Mouse (Mus musculus): Measurements from ENCODE around the gene Crnkl1.

The Crnkl1 gene

DNA sequence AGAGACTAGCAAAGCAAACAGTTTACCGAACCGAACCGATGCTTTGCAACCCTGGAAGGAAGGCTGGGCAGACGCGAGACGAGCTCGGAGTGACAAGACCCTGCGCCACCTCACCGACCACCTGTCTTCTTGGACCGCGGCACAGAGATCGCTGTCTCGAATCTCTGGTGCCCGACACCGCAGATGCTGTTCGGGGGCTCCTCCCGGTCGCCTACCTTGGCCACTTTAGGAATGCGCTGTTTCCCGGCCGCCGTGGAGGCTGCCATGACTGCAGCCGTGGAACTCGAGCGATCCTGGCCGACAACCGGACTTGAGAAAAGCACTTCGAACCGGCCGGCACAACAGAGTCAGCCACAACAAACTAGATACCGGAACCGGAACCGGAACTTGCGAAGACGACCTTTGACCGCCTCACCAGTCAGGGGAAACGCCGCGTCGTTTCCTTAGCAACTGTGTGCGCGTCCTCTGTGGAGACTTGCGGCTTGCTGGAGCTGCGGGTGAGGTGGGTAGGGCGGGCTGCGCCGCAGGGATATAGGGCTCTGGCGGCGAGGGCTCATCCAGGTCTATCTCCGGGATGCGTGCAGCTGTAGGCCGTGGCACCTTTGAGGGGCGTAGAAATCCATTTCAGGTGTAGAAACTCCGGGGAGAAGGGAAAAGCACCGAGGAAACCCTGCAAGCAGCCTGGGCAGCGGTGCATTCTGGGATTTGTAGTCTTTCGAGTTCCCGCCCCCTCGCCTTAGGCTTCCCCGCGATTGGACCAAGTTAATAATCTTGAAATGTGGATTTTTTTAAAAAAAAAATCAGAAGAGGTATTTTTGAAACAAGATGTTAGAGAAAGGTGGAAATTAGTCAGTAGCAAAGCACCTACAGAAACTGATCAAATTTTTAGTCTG lies at the start of gene Crnkl1, which contains the start of gene Cfap61:
Gene Crnkl1, minus strand, starts transcription at position 676 of the 893 bp plus-strand sequence.
Gene Cfap61, plus strand, starts transcription at position 446 of the 893 bp plus-strand sequence.
- peak; percentile 97 for DNase-seq (ENCODE audit: low read depth, low spot score)

DNA sequence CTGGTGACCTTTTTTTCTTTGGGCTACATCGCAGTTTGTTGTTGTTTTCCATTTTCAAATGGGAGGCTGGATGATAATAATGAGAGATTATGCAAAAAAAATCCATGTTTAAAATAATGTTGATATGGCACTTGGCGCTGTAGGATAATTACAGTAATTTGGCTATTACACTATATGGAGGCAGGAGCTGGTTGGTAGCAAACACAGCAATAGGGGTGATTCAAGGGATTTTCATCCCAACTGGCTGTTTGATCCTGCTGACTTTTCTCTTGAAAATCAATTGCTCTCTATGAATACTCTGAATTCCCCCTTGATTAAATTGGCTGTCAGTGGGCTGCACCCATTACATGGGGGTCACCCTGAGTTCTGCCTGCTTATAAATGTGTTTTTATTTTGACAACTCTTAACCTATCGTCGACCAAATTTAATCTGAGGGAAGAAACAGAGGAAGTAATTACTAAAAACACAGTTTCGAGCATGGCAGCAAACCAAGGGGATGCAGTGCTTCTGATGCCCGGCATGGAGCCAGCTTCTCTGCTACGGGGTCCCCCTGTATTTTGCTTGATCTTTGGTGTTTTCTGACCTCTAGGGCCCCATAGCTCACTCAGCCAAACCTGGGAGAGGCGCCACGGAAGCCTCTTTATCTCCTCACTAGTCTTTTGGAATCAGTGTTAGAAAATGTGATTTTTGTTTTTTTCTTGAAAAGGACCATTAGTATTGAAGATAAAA lies 47.7 kb upstream of the Crnkl1 start:
- DNase-seq (ENCODE audit: low read depth, low spot score), result no peak

DNA sequence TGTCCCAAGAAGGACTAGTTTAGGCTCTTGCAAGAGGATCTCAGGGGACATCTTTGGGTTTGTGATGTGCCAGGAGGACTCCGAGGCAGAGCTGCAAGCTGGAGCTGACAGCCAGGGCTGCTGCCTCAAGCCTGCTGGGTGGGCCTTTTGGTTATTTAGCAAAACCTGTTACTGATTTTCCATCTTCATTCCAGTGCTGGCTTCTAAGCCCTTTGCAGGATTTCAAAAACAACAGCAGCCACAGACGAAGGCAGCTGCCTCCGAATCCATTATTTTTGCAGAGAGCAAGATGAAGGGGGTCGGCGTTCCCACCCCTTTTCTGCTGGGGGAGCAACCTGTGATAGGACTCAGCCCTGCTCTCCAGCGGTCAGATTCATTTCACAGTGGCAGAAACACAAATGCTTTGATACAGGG lies 46.9 kb upstream of the Crnkl1 start:
- DNase-seq (ENCODE audit: low read depth, low spot score), result no peak

DNA sequence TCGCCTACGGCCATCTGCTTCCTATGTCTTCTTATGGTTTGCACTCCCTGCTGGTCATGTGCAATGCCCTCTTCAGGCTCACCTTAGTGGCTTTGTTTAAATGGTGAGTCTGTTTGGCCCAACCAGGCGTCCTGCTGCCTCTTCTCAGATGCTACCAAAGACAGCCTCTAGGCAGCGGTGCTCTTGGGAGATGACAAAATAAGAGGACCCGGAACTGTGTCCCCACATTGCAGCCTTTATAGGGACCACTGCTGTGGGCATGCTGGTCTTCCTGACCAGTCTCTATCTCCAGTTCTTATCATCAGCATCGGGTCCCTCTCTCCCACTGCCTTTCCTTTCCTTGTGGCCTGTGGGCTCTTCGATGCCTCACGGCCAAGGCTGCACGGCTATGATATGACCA lies 46.1 kb upstream of the Crnkl1 start:
- no peak for DNase-seq (ENCODE audit: low read depth, low spot score)

DNA sequence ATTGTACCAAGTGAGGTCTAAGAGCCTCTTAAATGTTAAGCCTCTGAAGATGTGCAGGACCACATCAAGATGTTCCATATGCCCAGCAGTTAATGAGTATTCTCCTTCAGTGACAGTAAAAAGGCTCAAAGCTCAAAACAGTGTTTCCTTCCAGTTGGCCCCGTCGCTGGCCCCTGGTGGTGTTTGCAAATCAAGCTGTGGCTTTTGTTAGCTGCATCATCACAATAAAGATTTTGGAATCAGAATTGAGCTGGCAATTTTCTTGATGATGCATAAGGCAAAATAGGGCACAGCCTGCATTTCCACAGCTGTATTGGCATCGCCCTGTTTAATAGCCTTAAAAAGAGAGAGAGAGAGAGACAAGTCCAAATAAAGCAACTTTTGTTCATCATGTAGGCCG lies 44.8 kb upstream of the Crnkl1 start:
- DNase-seq (ENCODE audit: low read depth, low spot score), result no peak

DNA sequence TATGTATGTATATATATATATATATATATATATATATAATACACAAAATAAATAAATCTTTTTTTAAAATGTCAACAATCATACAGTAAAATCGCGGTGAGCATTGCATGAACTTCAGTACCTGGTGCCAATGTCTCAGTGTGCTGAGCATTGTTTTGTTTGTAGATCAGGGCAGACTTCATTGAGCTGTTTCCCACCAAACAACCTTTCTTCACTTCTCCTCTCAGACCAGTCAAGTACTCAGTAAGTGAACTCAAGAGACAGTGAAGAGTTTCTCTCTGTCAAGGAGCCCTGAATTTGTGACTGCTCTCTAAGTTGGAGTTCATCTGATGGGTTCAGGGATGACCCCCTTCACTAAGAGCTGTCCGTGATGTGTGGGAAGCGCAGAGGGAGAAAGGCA lies 37.8 kb upstream of the Crnkl1 start:
- no peak for DNase-seq (ENCODE audit: low read depth, low spot score)

DNA sequence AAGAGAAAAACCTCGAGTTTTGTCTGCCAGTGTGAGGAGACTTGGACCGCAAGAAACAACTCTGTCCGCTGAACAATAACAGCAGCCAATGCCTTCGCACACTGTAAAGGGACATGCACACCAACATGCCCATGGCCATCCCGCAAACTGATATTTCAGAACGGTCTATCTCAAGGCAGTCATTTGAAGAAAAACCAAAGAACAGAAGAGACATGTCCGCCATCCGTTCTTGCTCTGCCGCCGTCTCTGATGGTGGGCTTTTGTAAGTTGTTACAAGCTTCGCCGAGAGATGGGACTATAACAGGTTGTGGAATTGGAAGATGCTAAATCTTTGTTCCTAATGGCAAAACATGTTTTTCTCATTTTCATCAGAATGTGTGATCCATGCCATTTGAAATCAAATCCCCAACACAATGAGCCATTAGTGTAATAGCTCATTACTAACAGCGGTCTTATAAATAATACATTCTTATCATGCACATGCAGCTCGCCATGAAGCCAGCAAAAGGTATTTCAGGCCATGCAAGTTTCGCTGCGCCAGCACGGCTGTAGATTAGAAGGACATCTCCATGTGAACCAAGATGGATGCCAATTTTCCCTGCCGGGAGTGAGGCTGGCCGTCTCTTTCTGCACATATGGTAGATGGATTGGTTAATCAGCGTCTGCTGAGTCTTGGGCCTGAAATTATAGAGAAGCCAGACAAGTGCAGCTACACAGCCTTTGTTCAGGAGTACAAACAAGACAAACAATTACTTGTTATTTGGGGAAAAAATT lies 36.6 kb upstream of the Crnkl1 start:
- DNase-seq (ENCODE audit: low read depth, low spot score), result no peak

DNA sequence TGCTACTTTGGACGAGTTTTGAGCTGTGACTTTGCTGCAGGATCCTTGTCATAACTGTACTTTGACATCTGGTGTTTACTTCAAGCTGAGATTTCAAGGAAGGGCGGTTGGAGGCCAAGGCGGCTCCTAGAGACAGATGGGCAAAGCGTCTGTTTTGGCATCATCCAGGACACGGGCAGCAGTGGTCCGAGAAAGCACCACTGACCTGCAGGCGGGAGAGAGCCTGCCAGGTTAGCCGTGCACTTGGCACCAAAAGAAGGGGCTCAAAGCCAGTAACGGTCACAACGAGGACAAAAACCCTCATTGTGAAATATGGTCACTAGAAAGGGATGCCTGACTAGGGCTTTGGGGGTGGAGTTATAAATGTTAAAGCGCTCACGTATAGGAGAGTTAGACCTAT lies 35.9 kb upstream of the Crnkl1 start:
- no peak for DNase-seq (ENCODE audit: low read depth, low spot score)

DNA sequence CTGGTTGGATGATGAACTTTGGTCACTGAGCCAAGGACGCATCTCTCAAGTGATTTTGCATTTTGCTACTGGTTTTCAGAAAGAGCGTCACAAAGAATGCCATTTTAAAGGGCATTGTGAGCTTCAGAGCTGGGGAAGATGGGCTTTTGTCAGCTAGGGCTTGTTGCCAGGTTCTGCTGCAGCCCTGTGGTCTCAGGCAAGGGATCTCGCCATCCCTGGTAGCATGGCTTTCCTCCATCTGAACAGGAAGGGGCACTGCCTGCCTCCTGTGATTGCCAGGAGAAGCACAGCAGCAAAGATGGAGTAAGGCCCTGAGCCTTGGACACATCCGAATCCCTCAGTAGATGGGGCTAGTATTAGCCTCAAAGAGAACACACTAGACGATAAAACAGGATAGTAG lies 27.0 kb upstream of the Crnkl1 start:
- DNase-seq (ENCODE audit: low read depth, low spot score), result no peak

DNA sequence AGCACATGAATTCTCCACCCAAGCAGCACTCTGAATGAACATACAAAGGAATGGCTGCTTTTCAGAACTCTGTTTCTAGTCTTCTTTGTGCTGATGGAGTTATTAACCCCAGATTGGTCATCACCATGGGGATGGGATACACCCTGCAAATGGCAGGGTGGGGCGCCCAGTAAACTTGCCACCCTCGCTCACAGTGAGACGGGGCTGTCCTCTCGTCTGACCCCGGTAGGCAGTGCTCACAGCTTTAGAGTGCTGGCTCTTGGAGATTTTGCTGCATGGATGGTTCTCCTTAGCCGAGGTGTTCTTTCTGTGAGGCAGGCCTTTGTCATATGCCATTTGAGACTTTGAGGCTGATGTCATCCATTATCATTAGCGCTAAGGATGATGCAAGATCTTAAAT lies 23.7 kb upstream of the Crnkl1 start:
- no peak for DNase-seq (ENCODE audit: low read depth, low spot score)

DNA sequence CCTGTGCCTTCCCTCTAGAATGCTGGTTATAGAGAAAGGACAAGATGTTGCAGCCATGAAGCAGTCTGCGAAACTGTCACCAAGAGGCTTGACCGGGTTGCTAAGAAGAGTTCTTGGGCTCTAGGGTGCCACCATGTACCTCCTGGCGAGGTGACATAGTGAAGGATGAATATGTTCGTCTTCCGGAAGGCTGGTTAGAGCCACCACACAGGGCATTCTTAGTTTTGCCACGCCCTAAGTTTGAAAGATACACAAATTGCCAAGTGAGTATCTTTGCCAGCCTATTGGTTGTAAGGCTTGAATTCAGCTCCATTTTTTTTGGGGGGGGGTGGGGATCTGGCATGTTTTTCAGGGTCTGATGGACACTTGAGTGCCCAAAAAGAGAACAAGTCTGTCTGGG lies 23.3 kb upstream of the Crnkl1 start:
- DNase-seq (ENCODE audit: low read depth, low spot score), result no peak

DNA sequence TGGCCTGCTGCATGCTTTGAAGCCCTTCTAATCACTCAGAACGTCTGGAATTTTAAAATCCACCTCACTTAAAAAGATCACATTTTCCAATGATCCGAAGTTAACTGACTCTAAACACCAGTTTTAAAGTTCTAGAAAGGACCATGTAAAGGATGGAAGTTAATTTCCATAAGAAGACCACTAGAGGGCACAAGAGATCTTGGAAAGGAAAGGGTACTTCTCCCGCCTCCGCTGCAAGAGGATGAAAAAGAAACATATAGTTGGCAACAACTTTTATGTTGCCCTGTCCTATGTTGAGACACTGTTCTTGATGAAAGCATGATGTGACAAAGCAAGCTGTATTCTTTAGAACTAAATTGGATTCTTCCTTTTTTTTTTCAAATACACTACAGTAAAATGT lies 22.6 kb upstream of the Crnkl1 start:
- peak; percentile 56 for DNase-seq (ENCODE audit: low read depth, low spot score)

DNA sequence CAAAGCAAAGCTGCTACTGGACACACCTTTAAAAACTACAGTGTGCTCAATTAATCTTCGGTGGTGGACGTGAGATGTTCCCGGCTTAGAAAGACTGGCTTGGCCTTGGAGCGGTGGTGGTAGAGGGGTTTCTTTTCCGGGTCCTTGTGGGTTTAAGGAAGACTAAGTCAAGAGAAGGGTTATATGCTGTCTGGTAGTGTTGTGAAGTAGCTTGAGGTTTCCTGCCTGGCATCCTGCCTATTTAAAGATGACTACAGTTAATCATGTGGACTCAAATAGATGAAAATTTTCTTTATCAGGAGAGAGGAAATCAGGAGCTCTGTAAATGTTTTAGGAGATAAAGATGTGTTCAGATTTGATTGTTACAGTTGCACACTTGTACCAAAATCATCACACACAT lies 21.5 kb upstream of the Crnkl1 start:
- DNase-seq (ENCODE audit: low read depth, low spot score), result no peak

DNA sequence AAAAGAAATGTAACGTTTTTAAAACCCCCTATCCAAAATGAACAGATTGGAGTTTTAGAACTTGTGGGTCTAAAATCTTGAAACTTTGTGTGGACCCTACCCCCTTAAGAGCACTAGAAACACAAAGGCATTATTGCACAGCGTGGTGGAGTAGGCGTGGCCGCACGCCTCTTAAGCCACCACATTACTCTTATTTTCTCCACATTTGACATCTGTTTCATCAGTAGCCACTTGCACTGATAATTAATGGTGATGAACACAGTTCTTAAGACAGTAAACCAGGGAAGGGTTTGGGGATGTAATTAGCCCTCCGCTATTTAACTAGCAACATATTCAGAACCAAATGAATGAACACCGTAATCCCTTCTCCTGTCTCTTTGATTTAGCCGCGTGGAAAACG lies 21.0 kb upstream of the Crnkl1 start:
- no peak for DNase-seq (ENCODE audit: low read depth, low spot score)

DNA sequence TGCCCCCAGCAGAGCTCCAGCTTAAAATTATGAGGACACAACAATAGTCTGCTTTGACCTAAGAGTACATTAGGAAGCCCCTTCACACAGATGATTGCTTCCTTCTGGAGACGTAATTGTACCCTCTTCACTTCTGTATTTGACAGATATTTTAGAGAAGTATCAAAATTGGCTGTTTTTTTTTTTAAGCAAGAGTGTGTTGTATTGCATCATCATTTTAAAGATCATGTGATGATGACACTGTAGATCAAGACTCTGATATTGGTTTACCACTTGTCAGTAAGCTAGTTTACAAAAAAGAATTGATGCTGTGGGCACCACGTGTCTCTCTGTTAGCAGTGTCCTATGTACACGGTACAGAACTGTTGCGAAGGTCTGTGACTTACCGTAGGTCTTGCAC lies 17.9 kb upstream of the Crnkl1 start:
- DNase-seq (ENCODE audit: low read depth, low spot score), result no peak

DNA sequence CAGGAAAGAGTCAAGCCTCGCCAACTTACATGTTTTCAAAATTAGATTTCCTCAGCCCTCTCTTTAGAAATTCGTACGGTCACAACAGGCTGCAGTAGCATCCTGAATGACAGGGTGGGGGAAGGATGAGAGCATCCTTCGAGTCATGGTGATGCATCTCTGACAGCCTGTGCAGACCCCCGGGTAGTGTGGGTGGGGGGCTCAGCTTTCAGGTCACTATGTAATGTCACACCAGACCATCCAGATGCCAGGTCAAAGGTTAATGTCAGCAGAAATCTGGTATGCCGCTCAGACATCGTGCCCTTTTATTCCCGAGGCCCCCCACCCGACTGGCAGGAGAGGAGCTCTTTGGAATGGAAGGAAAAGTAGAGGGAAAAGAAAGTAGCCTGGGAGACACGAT lies 15.4 kb upstream of the Crnkl1 start:
- no peak for DNase-seq (ENCODE audit: low read depth, low spot score)

DNA sequence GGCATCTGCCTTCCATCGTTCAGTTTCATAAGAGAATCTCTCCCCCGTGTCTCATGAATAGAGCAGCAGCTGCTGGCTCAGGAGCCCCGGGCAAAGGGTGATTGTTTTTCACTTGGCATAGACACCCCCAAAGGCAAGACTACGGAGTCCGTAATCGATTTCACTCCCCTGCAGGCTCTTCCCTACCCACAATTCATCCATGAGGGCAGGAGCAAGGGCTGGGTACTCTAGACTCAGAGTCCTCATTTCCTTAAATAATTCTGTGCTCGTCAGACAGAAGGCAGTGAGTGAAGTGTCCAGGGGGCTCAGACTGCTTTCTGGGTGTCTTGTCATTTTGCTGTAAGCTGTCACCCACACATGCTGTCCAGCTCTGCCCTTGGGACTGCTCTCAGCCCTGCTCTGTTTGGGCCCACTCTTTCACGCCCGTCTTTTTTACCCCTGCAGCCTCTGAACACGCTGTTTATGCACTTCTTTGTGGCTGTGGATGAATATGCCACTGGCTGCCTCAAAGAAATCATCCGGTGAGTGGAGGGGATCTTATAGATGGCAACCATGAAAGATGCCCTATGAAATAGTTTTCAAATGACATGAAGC lies 14.8 kb upstream of the Crnkl1 start:
- DNase-seq (ENCODE audit: low read depth, low spot score), result no peak

DNA sequence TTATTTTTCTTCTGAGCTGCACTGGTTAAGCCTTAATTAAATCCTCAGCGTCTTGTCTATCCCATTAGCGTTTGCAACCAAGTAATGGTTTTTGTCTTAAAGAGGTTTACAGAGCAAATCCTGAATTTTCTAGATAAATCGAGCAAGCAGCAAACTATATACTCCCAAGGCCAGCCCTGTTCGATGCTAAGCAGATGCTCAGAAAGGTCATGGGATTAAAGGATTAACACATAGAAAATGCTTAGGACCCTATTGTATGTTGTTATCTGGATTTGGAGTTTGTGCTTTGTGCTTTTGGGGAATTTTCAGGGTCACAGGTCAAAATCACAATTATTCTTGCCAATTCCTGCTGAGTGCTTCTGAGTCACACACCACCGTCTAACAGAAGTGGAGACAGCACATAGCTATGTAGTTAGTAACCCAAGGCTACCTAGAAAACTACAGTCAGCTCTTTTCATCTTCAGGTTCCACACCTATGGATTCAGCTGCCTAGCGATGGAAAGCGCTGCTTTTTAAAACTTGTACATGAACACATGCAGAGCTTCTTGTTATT lies 13.7 kb upstream of the Crnkl1 start:
- DNase-seq (ENCODE audit: low read depth, low spot score), result no peak

DNA sequence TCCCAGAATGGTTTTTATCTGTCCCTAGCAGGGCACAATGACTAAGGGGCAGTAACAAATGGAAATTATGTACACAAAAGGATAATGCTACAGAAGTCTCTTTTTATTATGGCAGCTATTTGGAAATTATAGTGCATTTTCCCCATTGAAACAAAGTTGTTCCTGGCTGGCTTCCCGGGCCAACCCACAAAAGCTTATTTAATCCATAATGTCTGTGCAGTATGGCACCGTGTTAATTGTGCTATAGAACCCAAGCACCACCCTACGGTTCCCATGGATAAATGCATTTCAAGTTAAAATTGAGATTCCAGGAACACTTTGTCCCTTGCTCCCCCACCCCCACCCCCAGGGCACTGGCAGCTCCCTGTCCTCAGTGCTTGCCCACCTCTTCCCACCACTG lies 9.5 kb upstream of the Crnkl1 start:
- DNase-seq (ENCODE audit: low read depth, low spot score), result no peak

DNA sequence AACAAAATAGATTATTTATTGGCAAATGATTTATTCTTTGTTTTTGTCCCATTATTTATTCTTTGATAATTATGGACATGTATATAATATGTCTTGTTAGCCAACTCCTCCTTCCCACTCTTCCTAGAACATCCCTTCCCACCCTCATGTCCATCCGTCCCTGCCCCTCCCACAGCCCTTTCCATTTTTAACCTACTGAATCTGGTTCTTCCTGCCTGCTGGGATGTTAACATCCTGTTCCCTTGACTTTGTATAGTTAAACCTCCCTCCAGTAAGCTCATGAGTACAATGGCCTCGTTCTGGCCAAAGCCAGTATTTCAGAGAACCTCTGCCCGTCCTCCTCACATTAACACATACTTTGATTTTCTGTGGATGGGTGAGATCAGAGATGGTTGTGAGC lies 6.6 kb upstream of the Crnkl1 start:
- peak; percentile 45 for DNase-seq (ENCODE audit: low read depth, low spot score)

DNA sequence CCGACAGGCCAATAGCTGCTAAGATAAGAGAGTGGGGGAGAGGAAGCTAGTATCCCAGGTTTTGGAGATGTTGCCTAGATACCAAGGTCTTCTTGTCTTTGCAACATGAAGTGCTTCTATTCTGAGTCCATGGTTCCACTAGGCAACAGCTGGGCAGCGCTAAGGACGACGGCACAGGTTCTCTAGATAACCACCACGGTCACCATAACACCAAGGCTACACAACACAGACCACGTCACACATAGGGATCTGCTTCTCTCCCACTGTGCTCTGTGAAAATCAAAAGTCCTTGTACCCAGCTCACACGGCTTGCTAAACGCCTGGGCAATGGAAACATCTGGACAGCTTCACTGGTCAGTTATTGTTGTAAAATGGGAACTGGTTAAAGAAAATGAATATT lies 2.2 kb upstream of the Crnkl1 start:
- DNase-seq (ENCODE audit: low read depth, low spot score), result no peak

All from ZHBTc4 (cell line).